Mouse (Mus musculus) activated CD4-positive, CD25-positive, alpha-beta regulatory T cell, adult 4 months (primary cell): Measurements from ENCODE around the gene Numb. TPM values are rescaled to one million over a fixed set of nuclear protein-coding genes. Genes with fewer than 3 reads are reported as not detected.

Source experiments
- ATAC-seq: one replicate; pipeline ENCODE4 v1.8.0; 2017
- polyA plus RNA-seq, 2 experiments: library from polyadenylated mRNA; unstranded; fragments of 100-300 nt; shearing (Covaris generic); gene quantifications; one replicate each; pipeline ENCODE4 v1.2.1; 2017

Gene Numb
- polyA plus RNA-seq, 2 experiments from 2014 or later: 27.8 to 34.9 TPM

DNA sequence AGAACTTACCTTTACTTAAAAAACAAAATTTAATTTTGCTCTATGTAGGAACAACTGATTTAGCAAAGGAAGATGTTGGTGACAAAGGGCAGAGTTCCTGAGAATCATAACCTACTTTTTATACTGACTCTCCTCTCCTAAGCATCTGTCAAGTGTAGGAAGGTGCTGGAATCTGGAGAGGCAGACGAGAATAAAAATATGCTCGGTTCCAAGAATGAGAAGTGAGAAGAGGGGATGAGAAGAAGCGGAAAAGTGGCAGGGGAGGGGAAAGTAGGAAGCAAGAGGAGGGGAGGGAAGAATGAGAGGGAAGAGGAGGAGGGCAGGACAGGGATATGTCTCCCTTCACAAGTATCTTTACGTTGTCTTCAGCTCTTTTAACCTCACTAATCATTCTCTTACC is 71.4 kb downstream of the Numb start:
- no peak for ATAC-seq

DNA sequence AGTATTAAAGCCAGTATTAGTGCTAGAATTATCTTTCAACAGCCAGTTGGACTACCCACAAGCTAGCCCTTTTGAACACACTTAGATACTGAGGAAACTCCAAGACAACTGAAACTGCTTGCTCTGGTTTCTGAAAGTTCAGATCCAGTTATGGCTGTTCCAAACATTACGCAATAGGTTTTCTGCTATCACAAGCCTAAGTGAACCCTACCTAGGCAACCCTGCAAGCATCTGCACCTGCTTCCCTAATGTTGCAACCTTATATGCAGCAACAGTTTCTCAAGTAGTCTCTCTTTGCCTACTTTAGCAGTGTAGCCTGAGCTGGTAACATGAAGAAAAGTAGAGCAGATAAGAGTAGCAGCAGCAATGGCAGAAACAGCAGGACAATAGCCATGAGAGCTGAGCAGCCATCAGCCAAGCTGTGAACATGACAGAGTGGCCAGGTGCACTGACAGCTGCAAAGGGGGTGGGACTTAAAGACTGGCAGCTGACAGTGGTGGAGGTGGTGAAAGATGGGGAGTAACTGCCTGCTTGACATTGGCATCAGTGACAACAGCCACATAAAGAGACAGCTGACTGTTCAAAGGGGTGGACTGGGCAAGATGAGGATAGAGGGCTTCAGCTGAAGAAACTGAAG is 73.0 kb downstream of the Numb start:
- no peak for ATAC-seq

DNA sequence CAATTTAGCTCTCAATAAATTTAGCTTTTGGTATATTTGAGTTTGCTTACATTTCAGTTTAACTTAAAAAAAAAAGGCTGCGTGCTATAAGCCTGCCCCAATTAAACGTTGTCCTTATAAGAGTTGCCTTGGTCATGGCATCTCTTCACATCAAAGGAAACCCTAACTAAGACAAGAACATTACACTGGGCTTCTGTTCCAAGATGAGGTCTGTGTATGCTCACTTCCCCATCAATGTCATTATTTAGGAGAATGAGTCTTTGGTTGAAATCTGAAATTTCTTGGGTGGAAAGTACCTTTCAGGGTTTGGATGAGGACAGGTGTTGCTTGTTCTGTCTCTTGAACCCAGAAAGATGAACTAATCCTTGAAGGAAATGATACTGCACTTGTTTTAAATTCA is 73.9 kb downstream of the Numb start:
- ATAC-seq: no peak

DNA sequence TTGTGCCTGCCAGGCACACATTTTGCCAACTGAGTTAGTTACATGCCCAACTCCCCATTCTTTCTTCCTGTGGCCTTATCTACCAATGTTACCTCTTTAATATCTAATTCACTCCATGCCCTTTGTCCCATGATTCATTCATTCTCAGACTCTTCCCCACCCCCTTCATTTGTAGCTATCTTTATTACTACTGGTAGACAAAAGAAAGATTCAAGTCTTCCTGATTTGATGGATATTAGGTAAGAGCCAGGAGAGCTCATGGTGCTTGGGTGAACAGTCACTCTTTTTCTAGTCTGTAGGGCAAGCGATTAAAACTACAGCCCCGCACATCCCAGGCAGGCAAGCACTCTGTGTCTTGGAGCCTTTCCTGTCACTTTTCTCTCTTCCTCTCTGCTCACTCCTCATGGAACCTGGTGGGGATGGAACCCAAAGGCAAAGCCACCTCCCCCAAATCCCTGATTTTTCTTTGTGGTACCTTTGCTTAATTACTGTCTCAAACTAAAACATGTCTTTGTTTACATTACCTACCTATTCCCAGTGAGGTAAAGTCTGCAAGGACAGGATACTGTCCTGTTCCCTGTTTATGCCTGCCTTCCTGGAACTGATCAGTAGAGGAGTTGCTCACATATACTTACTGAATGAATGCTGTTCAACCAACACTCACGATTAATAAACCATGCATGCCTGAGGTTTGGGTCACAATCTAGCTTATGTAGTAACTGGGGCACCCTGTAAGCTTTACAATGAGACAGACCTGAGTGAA is 78.9 kb downstream of the Numb start:
- ATAC-seq: no peak

DNA sequence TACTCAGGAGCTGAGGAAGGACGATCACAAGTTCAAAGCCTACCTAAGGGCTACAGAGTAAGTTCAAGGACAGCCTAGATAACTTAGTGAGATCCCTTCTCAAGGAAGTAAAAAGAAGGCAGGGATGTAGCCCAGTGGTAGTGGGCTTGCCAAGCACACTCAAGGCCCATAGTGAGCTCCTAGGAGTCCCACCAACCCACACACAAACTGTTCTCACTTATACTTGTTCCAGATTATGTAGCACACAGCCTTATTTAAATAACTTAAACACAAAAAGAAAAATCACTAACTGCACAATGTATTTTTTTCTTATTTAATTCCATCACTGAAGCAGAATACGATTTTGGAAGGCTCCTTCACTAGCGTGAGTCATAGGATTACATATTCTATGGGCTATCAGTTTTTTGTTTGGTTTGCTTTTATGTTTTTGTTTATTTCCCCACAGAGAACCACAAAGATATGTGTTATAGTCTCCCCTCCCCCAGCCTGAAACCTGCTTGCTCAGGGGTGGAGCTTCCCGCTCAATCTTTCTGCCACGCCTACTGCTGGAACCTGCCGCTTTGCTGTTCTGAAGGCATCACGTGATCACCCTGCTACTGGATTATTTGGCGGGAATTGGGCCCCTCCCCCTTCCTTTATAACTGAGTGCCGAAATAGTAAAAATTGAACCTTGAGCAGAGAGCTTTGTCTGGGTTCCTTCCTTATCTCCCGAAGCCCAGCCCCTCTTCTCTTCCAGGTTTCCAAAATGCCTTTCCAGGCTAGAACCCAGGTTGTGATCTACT is 80.1 kb downstream of the Numb start:
- ATAC-seq: no peak

DNA sequence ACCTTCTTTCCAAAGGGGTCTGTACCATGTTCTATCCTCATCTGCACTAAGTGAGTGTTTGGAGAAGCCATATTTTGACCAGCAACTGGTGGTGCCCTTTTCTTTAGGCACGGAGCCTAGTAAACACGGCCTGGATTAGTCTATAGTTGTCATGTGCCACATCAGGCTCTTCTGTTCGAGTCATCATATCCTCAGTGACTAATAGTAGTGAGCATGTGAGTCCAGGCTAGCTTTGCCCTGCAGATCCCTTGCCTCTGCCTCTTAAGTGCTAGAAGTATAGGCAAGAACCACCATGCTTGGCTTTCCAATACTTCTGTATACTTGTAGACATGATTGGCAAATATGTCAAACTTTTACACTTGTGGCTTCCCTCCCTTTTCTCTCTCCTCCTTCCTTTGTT is 87.8 kb downstream of the Numb start:
- ATAC-seq: no peak

DNA sequence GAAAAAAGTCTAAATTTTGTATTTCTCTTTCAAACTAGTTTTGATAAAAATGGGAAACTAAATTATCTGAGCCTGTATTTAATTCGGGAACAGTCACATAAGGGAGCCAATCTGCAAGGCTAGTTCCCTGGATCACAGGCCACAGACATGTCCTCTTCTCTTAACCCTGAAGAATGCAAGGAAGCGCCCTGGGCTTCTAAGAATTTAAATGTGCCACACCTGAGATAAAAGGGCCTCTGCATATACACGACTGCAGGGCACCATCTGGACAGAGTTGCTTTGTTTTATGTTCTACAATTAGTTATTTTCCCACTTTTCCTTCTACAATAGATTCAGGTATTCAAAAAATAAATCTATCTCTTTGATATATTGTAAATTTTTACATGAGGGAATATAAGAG is 91.3 kb downstream of the Numb start:
- no peak for ATAC-seq

DNA sequence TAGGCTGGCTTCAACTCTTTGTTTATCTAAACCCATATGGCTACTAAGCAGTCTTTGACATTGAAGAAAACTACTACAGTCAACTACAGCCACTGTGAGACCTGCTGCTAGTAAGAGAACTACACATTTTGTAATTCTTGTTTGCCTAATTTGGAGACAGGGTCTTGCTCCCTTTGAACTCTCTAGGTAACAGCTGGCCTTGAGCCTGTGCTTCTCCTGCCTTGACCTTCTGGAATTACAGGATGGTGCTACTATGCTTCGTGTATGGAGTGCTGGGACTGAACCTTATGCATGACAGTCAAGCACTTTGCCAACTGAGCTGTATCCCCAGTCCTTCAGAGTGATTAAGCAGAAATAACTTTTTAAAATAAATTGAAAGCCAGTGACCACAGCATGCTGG is 105.1 kb downstream of the Numb start:
- no peak for ATAC-seq

DNA sequence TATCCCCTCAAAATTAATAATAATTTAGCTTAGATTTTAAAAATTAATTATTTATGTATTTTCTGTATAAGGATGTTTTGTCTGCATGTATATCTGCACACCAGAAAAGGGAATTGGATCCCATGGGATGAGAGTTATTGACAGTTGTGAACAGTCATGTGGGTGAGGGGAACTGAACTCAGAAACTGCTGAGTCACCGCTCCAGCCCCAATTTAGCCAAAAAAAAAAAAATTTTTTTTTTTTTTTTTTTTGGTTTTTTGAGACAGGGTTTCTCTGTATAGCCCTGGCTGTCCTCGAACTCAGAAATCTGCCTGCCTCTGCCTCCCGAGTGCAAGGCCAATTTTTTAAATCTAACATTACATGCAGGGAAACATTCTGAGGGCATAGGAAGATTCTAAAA is 109.8 kb downstream of the Numb start:
- no peak for ATAC-seq

DNA sequence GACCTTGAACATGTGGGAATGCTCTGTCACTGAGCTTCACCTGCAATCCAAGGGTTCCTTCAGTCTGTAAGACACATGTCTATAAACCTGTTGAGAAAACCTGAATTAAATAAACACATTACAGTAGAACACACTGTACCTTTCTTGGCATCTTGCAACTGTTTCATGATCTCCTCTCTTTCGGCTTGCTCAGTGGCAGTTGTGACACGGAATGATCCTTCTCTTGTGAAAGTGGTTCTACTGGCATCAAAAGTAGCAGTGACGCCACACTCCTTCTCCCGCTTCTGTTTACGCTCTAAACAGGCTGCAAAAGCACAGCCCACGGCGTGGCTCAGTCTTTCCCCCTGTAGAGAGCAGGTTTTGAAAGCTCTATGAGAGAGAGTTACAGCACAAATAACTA is 118.1 kb downstream of the Numb start:
- no peak for ATAC-seq

DNA sequence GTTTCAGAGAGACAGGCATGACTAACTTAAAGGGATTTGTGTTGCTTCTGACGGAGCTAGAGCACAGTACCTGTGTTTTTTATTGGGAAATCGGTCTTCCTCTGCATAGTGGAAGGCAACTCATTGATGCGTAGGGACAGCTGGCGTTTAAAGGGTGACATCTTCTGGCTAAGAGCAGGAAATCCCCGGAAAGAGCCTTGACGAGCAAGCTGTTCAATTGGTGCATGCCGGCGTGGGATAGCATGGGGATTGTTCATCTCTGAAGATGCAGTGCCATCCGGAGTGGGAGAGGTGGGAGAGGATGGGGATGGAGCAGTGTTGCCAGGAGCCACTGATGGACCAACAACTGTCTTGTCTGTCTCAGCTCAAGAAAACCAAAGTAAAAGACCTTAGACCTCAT is 120.8 kb downstream of the Numb start:
- no peak for ATAC-seq

DNA sequence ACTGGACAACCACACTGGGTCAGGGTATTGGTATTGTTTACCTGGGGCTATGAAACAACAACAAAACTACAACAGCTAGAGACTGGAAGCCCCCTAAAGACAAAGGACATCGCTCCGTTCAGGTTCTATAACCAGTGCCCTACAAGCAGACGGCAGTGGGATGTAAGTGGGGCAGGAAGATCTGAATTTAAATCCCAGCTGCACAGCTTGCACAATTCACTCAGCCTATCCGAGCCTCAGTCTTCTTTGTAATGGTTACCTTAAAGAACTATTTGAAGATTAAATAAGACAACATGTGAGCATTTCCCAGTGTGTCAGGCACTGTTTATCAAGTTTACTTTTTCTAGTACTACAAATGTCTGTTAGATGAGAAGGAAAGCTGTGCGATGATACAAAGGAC is 123.4 kb downstream of the Numb start:
- ATAC-seq: no peak

DNA sequence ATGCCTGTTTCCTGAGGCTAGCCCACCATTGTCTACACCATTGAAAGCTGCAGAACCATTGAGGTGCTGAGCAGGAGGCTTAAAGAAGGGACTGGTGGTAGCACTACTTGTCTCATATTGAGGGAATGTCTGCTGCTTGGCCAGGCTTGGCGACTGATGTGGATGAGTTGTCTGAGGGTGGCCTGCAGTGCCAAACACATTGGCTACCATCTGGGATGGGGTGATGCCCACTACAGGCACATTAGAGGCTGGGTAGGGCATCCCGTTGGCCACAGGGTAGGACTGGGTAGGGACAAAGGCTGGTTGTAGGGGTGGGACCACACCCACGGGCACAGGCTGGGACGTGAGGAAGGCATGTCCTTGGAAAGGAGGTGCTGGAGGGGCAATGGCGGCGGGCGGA is 126.1 kb downstream of the Numb start:
- no peak for ATAC-seq

DNA sequence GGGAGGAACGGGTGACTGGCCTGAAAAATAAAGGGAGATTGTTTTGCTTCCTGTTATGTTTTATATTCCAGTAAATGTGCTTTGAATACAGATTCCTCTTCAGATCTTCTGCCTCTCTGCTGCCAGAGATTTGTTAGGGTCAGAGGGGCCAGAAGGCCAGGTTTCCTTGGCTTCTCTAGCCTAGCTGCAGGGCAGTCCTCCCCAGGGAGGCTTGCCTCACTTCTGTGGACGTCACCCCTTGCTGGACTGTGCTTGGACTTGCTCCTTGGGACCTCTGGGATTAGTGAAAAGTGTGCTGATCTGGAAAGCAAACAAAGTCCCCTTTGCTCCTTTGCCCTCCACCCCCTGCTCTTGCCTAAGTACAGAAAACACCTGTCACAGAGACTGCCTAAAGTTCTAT is 126.7 kb downstream of the Numb start:
- ATAC-seq: no peak

DNA sequence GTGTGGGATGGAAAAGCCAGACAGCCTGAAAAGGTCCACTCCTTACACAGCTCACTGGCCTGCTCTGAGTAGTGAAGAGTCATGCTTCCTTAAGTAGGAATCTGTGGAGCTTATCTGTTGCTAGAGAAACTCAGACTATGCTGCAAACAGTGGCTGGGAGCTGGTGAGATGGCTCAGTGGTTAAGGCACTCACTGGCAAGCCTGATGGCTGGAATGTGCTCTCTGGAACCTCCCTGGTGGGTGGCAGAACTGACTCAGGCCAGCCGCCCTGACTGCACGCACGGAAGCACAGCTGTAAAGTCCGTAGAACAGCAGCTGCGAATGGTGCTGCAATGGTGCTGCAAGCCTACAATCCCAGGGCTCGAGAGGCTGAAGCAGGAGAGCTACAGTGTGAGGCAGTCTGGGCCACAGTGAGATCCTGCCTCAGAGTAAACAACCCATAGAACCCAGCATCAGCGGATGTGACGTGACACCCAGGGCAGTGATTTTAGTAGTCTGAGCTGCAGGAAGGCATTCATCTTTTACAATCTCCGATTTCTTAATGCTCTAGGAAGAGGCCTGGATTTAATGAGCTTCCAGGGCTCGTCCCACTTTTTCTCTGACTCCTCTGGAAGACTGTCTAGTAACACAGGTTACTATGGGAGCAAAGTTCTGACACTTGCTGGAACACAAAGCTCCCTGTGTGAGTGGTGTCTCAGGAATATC is 128.9 kb downstream of the Numb start:
- ATAC-seq: no peak

DNA sequence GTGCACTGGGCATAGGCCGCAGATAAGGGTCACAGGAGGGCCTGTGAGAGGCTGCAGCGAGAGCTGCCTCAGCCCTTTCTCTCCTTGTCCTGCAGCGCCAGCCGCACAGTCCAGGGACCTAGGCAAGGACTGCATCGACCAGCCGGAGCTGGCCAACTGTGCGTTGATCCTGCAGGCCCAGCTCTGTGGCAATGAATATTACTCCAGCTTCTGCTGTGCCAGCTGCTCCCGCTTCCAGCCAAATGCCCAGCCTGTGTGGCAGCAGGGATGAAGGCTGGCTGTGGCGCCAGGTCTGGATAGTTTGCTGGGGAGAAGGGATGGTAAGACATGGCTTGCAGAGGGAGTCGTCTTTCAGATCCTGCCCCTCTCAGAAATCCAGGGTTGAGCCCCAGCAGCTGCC is 130.0 kb downstream of the Numb start:
- ATAC-seq: no peak

DNA sequence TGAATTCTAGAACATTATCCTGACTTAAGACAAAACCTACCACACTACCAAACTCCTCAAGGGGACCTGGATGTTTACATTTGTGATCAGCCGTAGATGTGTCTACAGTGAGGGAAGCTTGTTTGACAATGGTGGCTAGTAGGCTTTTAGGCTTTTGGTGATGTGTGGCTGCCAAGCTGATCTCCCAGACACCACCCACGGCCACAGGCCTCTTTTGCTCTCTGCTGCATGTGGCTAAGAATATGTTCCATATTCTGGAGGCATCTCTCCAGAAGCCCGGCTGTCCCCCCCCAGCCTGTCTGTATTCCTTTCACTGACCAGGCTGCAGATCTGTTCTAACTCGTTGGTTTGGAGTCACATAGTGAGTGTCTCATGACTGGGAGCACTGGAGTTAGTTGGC is 131.0 kb downstream of the Numb start:
- ATAC-seq: no peak

DNA sequence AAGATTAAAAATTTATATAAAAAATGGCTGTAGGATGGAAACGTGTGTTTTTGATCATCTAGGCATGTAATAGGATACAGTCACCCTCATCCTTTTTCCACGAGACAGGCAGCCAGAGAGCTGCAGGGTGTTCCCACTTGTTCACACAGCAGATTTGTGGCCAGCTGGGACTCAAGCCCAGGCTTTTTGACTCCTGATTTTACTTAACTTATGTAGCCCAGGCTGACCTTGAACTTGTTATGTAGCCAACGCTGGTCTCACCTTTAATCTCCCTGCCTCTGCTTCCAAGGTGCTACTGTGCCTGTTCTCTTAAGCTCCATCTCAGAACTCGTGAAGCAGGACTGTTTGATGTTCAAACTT is 132.0 kb downstream of the Numb start:
- no peak for ATAC-seq

DNA sequence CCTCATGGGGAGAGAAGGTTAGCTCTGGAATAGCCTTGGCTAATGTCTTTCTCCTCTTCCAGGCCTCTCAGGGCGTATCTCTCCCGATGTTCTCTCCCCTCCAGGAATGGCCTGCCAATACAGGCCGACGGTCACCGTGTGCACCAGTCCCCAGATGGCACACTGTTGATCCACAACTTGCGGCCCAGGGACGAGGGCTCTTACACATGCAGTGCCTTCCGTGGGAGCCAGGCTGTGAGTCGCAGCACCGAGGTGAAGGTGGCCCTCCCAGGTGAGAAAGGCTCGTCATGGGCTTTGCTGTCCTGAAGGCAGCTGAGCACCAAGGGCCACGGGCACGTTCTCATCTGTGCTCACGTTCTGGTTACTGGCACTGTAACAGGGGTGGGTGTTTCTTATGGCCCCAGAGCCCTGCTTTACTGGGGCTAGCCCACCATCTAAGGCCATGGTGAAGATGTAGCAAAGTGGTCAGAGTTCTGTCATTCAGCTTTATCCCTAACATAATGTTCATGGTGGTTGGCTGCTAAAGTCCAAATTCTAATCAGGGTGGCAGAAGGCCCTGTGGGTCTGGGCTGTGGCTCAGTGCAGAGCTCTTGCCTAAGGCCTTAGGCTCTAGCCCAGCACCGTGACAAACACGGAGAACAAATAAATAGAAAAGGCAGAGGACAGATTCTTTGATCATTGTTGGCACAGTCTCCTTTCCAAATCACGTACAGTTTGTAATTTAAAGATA is 132.5 kb downstream of the Numb start:
- no peak for ATAC-seq

DNA sequence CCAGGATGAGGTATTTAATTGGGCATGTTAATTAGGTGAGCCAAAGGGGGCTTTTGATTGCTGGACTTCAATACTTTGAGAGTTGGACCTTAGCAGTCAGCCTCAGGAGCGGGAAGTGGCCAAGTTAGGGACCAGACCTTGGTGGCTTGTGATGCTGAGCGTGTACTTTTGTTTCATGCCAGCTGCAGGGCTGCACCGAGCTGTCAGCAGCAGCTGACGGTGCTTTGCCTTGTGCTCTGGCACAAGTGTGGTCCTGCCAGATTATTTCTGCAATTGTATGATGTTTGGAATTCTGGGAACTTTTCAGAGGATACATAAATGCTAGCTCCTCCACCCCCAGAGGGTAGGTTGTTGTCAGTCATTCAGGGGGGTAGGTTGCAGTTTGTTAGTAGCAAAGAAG is 136.4 kb downstream of the Numb start:
- no peak for ATAC-seq

DNA sequence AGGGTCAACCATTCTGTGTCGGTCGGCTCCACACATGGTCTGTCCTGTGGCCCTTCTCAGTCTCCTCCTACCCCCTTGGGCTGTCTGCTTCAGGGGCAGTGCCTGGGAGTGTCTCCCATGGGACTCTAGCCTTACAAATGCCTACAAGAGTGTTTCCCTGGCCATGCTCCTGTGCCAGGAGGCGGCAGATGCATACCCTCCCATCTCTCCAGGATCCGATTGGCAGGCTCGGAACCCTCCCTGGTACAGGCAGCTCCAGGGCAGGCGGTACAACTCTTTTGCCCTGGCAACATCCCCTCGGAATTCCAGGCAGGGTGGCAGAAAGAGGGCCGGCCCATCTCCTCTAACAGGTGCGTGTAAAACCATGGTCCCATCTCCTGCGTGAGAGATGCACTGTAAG is 139.1 kb downstream of the Numb start:
- ATAC-seq: no peak

DNA sequence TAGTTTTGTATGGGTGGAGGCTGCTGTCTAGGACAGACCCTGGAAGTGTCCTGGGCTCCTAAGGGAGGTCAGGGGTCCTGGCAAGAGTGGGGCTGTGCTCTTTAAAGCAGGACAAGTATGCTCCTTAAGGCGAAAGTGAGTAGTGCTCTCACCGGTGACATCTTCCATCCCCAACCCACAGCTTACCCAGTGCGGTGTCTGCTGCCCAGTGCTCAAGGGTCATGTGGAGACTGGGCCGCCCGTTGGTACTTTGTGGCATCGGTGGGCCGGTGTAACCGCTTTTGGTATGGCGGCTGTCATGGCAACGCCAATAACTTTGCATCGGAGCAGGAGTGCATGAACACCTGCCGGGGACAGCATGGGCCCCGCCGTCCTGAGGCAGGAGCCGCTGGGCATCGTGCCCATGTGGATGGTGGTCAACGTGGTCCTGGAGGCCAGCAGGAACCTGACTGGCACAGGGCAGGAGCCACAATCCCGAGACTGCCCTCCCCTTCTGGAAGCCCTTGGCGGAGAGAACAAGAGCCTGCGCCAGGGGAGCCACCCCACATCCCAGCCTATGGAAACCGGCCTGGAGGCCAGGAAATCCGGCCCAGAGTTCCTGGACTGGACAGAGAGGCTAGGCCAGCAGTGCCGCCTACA is 140.0 kb downstream of the Numb start:
- ATAC-seq: no peak
